Comparison of ENCODE assay signal across 24 mouse cellular contexts in genomic region chr13:12153922-12154321, GRCm38 (mm10). TPM values are rescaled to one million over a fixed set of nuclear protein-coding genes. Genes with fewer than 3 reads are reported as not detected.
DNase-seq lines count a peak whose midpoint lies in the region; ATAC-seq lines count a peak whose summit lies in the region.
"Had no signal": no experiment of that assay in that cellular context is flagged by ENCODE, and none has a peak within 500 bp of the region (broad histone marks: within the 10 kb centered on the region; RNA-seq: fewer than 3 reads in every experiment).

No protein-coding gene starts in this region.

- no peak overlapping the region for H3K4me3 ChIP-seq in embryonic facial prominence, embryonic 12.5 days
- no peak overlapping the region for H3K4me3 ChIP-seq in embryonic facial prominence, embryonic 10.5 days
- H3K4me3 ChIP-seq in kidney, embryonic 14.5 days (ENCODE audit: low read length), result no peak overlapping the region
- no peak overlapping the region for H3K4me3 ChIP-seq in kidney, embryonic 16.5 days (ENCODE audit: low read length)
- no peak overlapping the region for H3K4me3 ChIP-seq in midbrain, embryonic 15.5 days
- H3K4me3 ChIP-seq in midbrain, embryonic 11.5 days (ENCODE audit: low read depth, low read length), result no peak overlapping the region
- H3K4me3 ChIP-seq in neural tube, embryonic 15.5 days (replicated peaks), result no peak overlapping the region
- H3K4me3 ChIP-seq: embryonic facial prominence, embryonic 13.5 days; erythroblast, embryonic 14.5 days; forebrain, embryonic 12.5 days; forebrain, embryonic 15.5 days; heart, embryonic 12.5 days; heart, embryonic 15.5 days; hindbrain, embryonic 13.5 days had no signal

- no peak for DNase-seq in embryonic facial prominence, embryonic 10.5 days (ENCODE audit: low spot score)
- DNase-seq in midbrain, embryonic 11.5 days (ENCODE audit: low spot score, missing footprints), result no peak
- DNase-seq: adrenal gland, adult 8-10 months; adrenal gland, postnatal 36 days; cerebellum, adult 18-20 months; cerebellum, adult 9-10 months; cerebellum, postnatal 14 days; gastrocnemius, postnatal 25 days; heart, adult 18-20 months; heart, postnatal 10 days; heart, postnatal 4 days had no signal

- H3K9ac ChIP-seq in embryonic facial prominence, embryonic 12.5 days, result no peak overlapping the region
- H3K9ac ChIP-seq in kidney, embryonic 14.5 days (ENCODE audit: low read depth, low read length), result no peak overlapping the region
- H3K9ac ChIP-seq in kidney, embryonic 16.5 days (replicated peaks; ENCODE audit: low read length), result no peak overlapping the region
- no peak overlapping the region for H3K9ac ChIP-seq in midbrain, embryonic 15.5 days
- H3K9ac ChIP-seq in midbrain, embryonic 11.5 days (ENCODE audit: low read length), result no peak overlapping the region
- H3K9ac ChIP-seq in neural tube, embryonic 15.5 days (replicated peaks), result no peak overlapping the region
- H3K9ac ChIP-seq: embryonic facial prominence, embryonic 13.5 days; forebrain, embryonic 12.5 days; forebrain, embryonic 15.5 days; heart, embryonic 12.5 days; heart, embryonic 15.5 days; hindbrain, embryonic 13.5 days had no signal

- no peak overlapping the region for H3K27ac ChIP-seq in embryonic facial prominence, embryonic 12.5 days
- H3K27ac ChIP-seq in embryonic facial prominence, embryonic 10.5 days (replicated peaks), result no peak overlapping the region
- H3K27ac ChIP-seq in kidney, embryonic 14.5 days (ENCODE audit: low read depth, low read length), result no peak overlapping the region
- H3K27ac ChIP-seq in kidney, embryonic 16.5 days (ENCODE audit: low read length), result no peak overlapping the region
- H3K27ac ChIP-seq in midbrain, embryonic 15.5 days, result 0 out of 2 replicates have a peak overlapping the region, but pooled peaks have one; percentile 9
- H3K27ac ChIP-seq in midbrain, embryonic 11.5 days (ENCODE audit: low read depth, low read length), result no peak overlapping the region
- no peak overlapping the region for H3K27ac ChIP-seq in neural tube, embryonic 15.5 days (replicated peaks)
- H3K27ac ChIP-seq: embryonic facial prominence, embryonic 13.5 days; forebrain, embryonic 12.5 days; forebrain, embryonic 15.5 days; heart, embryonic 15.5 days; hindbrain, embryonic 13.5 days had no signal

- H3K4me2 ChIP-seq in embryonic facial prominence, embryonic 12.5 days (replicated peaks), result no peak overlapping the region
- H3K4me2 ChIP-seq in kidney, embryonic 14.5 days (replicated peaks; ENCODE audit: low read depth, low read length), result no peak overlapping the region
- H3K4me2 ChIP-seq in kidney, embryonic 16.5 days (replicated peaks; ENCODE audit: low read depth, low read length), result no peak overlapping the region
- H3K4me2 ChIP-seq in midbrain, embryonic 15.5 days, result no peak overlapping the region
- H3K4me2 ChIP-seq in midbrain, embryonic 11.5 days, result no peak overlapping the region
- H3K4me2 ChIP-seq in neural tube, embryonic 15.5 days, result no peak overlapping the region
- H3K4me2 ChIP-seq: embryonic facial prominence, embryonic 13.5 days; forebrain, embryonic 12.5 days; forebrain, embryonic 15.5 days; heart, embryonic 12.5 days; heart, embryonic 15.5 days; hindbrain, embryonic 13.5 days had no signal

- no peaks in the 10 kb centered on the region for H3K36me3 ChIP-seq in embryonic facial prominence, embryonic 12.5 days
- no peaks in the 10 kb centered on the region for H3K36me3 ChIP-seq in embryonic facial prominence, embryonic 10.5 days (replicated peaks)
- no peaks in the 10 kb centered on the region for H3K36me3 ChIP-seq in kidney, embryonic 14.5 days (ENCODE audit: control insufficient read depth, insufficient read depth, low read length)
- H3K36me3 ChIP-seq in kidney, embryonic 16.5 days (ENCODE audit: insufficient read depth, low read length), result no peaks in the 10 kb centered on the region
- H3K36me3 ChIP-seq in midbrain, embryonic 15.5 days (replicated peaks), result no peaks in the 10 kb centered on the region
- H3K36me3 ChIP-seq in midbrain, embryonic 11.5 days (ENCODE audit: control insufficient read depth, insufficient read depth, low read length), result no peaks in the 10 kb centered on the region
- H3K36me3 ChIP-seq in neural tube, embryonic 15.5 days, result no peaks in the 10 kb centered on the region
- H3K36me3 ChIP-seq: embryonic facial prominence, embryonic 13.5 days; forebrain, embryonic 12.5 days; forebrain, embryonic 15.5 days; heart, embryonic 12.5 days; heart, embryonic 15.5 days; hindbrain, embryonic 13.5 days had no signal

- H3K4me1 ChIP-seq in embryonic facial prominence, embryonic 12.5 days, result no peaks in the 10 kb centered on the region
- peaks cover 2% of the 10 kb centered on the region; the same call in 1 of the 2 replicates for H3K4me1 ChIP-seq in embryonic facial prominence, embryonic 10.5 days
- no peaks in the 10 kb centered on the region for H3K4me1 ChIP-seq in kidney, embryonic 14.5 days (ENCODE audit: control insufficient read depth, insufficient read depth, low read length)
- no peaks in the 10 kb centered on the region for H3K4me1 ChIP-seq in kidney, embryonic 16.5 days (ENCODE audit: insufficient read depth, low read length)
- no peaks in the 10 kb centered on the region for H3K4me1 ChIP-seq in midbrain, embryonic 15.5 days
- no peaks in the 10 kb centered on the region for H3K4me1 ChIP-seq in midbrain, embryonic 11.5 days (ENCODE audit: control insufficient read depth, insufficient read depth, low read length)
- 0 out of 2 replicates have a peak, but pooled peaks cover under 1% of the 10 kb centered on the region for H3K4me1 ChIP-seq in neural tube, embryonic 15.5 days
- H3K4me1 ChIP-seq: embryonic facial prominence, embryonic 13.5 days; forebrain, embryonic 12.5 days; forebrain, embryonic 15.5 days had no signal

- no peaks in the 10 kb centered on the region for H3K27me3 ChIP-seq in embryonic facial prominence, embryonic 12.5 days
- H3K27me3 ChIP-seq in embryonic facial prominence, embryonic 10.5 days (replicated peaks; ENCODE audit: low read depth, poor library complexity, severe bottlenecking), result no peaks in the 10 kb centered on the region
- no peaks in the 10 kb centered on the region for H3K27me3 ChIP-seq in kidney, embryonic 14.5 days (ENCODE audit: control insufficient read depth, insufficient read depth, low read length)
- no peaks in the 10 kb centered on the region for H3K27me3 ChIP-seq in kidney, embryonic 16.5 days (ENCODE audit: insufficient read depth, low read length)
- no peaks in the 10 kb centered on the region for H3K27me3 ChIP-seq in midbrain, embryonic 15.5 days (replicated peaks)
- H3K27me3 ChIP-seq in midbrain, embryonic 11.5 days (ENCODE audit: control insufficient read depth, insufficient read depth, low read length), result no peaks in the 10 kb centered on the region
- no peaks in the 10 kb centered on the region for H3K27me3 ChIP-seq in neural tube, embryonic 15.5 days (replicated peaks)
- H3K27me3 ChIP-seq: embryonic facial prominence, embryonic 13.5 days; forebrain, embryonic 12.5 days; forebrain, embryonic 15.5 days; heart, embryonic 12.5 days; heart, embryonic 15.5 days; hindbrain, embryonic 13.5 days had no signal

- 89% methylated on average over 11 of the region's 11 CpGs for WGBS in embryonic facial prominence, embryonic 12.5 days
- WGBS in embryonic facial prominence, embryonic 10.5 days, result 85% methylated on average over 11 of the region's 11 CpGs
- WGBS in kidney, embryonic 14.5 days, result 74% methylated on average over 11 of the region's 11 CpGs
- WGBS in kidney, embryonic 16.5 days, result 71% methylated on average over 11 of the region's 11 CpGs
- WGBS in midbrain, embryonic 15.5 days, result 67% methylated on average over 11 of the region's 11 CpGs
- 67% methylated on average over 11 of the region's 11 CpGs for WGBS in midbrain, embryonic 11.5 days
- 82% methylated on average over 11 of the region's 11 CpGs for WGBS in neural tube, embryonic 15.5 days

- 0 out of 2 replicates have a peak, but pooled peaks have one; percentile 53 for ATAC-seq in embryonic facial prominence, embryonic 12.5 days (ENCODE audit: insufficient number of reproducible peaks, insufficient read depth, low FRiP score, low TSS enrichment)
- ATAC-seq in kidney, embryonic 14.5 days (ENCODE audit: low FRiP score, low TSS enrichment), result peak; percentile 25; the same call in 1 of the 2 replicates
- no peak; the same call in 1 of the 2 replicates for ATAC-seq in kidney, embryonic 16.5 days (ENCODE audit: low FRiP score, low TSS enrichment)
- ATAC-seq in midbrain, embryonic 15.5 days (replicated peaks), result 0 out of 2 replicates have a peak, but pooled peaks have one; percentile 41
- ATAC-seq in midbrain, embryonic 11.5 days (ENCODE audit: low FRiP score), result no peak
- no peak for ATAC-seq in neural tube, embryonic 15.5 days (ENCODE audit: low FRiP score)
- ATAC-seq: activated CD4-positive, CD25-positive, alpha-beta regulatory T cell, adult 4 months; forebrain, embryonic 15.5 days had no signal

- H3K9me3 ChIP-seq in embryonic facial prominence, embryonic 12.5 days, result no peaks in the 10 kb centered on the region
- H3K9me3 ChIP-seq in embryonic facial prominence, embryonic 10.5 days, result no peaks in the 10 kb centered on the region
- H3K9me3 ChIP-seq in kidney, embryonic 14.5 days (ENCODE audit: control insufficient read depth, low read length), result no peaks in the 10 kb centered on the region
- no peaks in the 10 kb centered on the region for H3K9me3 ChIP-seq in kidney, embryonic 16.5 days (ENCODE audit: low read length)
- no peaks in the 10 kb centered on the region for H3K9me3 ChIP-seq in midbrain, embryonic 15.5 days
- no peaks in the 10 kb centered on the region for H3K9me3 ChIP-seq in midbrain, embryonic 11.5 days (ENCODE audit: control insufficient read depth, low read length)
- H3K9me3 ChIP-seq in neural tube, embryonic 15.5 days (replicated peaks), result no peaks in the 10 kb centered on the region
- H3K9me3 ChIP-seq: embryonic facial prominence, embryonic 13.5 days; forebrain, embryonic 12.5 days; forebrain, embryonic 15.5 days; heart, embryonic 12.5 days; heart, embryonic 15.5 days; hindbrain, embryonic 13.5 days had no signal

RNA-seq across cellular contexts. Expression of gene Ryr2, which starts 47.2 kb away (rescaled TPM):
- polyA plus RNA-seq in embryonic facial prominence, embryonic 12.5 days (2016; fragmentation: Nextera tagmentation; extraction: Ambion mirVana), result 1.2 TPM in 2 replicates
- polyA plus RNA-seq in embryonic facial prominence, embryonic 10.5 days (2016; fragmentation: Nextera tagmentation; extraction: Ambion mirVana), result 0.14 and 0.15 TPM in 2 replicates
- 0.27 and 0.32 TPM in 2 replicates for polyA plus RNA-seq in kidney, embryonic 14.5 days (2014; fragmentation: Nextera tagmentation; extraction: Ambion mirVana)
- polyA plus RNA-seq in kidney, embryonic 16.5 days (2015; fragmentation: Nextera tagmentation; extraction: Ambion mirVana), result 0.19 and 0.42 TPM in 2 replicates
- polyA plus RNA-seq in midbrain, embryonic 15.5 days (2015; fragmentation: Nextera tagmentation; extraction: Ambion mirVana), result 3.5 and 4.4 TPM in 2 replicates
- polyA plus RNA-seq in midbrain, embryonic 11.5 days (2014; fragmentation: Nextera tagmentation; extraction: Ambion mirVana), result 0.25 and 0.34 TPM in 2 replicates
- 4.6 and 7.1 TPM in 2 replicates for polyA plus RNA-seq in neural tube, embryonic 15.5 days (2015; fragmentation: Nextera tagmentation; extraction: Ambion mirVana)
- polyA plus RNA-seq: activated CD4-positive, CD25-positive, alpha-beta regulatory T cell, adult 4 months; erythroblast, embryonic 14.5 days had no signal

Comparison
In these comparisons a context has a peak if more than half of its experiments do, and no peak if none do; other contexts are left out.
1. ATAC-seq: peak in embryonic facial prominence, embryonic 12.5 days (single experiment), kidney, embryonic 14.5 days (single experiment) and midbrain, embryonic 15.5 days (single experiment); none in kidney, embryonic 16.5 days (single experiment), midbrain, embryonic 11.5 days (single experiment) and neural tube, embryonic 15.5 days (single experiment).